Mouse (Mus musculus) right cerebral cortex, postnatal 36 days (tissue): ENCODE measurements around the gene Hamp.

Source experiments
- DNase-seq, 2 experiments: peaks; one replicate each; pipeline ENCODE4 v3.0.0; 2022; ENCODE audit warnings: low spot score in 2 of 2, mixed read lengths in 1 of 2

The Hamp gene

DNA sequence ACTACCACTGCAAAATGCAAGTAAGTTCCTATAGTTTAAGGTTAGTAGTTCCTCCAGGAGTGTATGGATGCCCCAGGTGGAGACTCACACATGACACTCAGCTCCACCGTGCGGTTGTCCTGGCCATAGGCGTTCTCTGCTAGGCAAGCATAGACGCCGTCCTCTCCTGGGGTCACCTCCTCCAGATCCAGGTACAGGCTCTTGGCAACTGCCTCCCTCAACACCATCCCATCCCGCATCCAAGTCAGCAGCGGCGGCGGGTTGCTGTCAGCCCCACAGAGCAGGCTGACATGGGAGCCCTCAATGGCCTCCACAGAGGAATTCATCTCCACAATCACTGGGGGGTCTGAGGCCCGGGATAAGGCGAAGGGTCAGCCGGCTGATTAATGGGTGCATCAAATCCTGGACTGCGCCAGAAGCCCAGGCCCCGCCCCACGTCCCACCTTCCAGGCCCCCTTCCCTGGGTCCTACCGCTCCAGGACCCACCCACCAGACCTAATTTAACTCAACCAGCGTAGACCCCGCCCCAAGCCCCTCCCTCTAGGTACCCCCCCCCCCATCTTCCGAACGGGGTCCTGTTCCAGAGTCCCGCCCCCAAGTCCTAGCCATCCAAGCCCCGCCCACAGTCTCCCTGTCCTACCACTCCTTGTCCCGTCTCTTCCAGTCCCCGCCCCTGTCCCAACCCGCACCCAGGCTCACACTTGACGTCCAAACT, 35.4 kb downstream of the Hamp start:
- DNase-seq = no peak

DNA sequence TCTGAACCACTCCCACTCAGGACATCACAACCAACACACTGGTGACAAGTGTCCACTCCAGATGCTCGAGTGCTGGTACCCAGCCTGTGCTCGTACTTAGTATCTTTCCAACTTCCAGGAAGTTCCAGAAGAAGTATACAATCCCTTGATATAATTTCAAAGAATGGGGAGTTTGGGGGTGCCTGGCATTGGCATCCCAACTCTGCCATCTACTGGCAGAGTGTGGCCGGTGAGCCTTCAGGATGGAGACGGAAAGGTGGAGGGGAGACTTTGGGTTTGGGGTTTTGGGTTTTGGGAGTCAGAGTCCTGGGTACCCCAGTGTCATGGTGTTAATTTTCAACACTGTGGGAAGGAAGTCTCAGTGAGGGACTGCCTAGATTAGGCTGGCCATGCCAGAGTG, 39.8 kb downstream of the Hamp start:
- no peak for DNase-seq

DNA sequence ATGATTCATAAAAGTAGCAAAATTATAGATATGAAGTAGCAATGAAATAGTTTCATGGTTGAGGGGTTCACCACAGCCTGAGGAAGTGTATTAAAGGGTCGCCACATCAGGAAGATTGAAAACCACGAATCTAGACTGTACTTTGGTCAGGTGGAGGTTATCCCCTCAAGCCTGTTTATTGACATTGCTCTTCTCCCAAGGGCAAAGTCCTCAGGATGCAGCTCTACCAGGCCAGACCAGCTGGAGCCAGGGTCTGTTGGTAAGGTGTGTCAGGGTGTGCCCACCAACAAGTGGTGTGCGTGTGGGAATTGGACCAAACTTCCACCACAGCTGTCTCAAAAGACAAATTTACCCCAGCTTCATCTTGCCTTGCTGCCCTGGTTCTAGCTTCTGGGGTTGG, 48.6 kb downstream of the Hamp start:
- no peak for DNase-seq

DNA sequence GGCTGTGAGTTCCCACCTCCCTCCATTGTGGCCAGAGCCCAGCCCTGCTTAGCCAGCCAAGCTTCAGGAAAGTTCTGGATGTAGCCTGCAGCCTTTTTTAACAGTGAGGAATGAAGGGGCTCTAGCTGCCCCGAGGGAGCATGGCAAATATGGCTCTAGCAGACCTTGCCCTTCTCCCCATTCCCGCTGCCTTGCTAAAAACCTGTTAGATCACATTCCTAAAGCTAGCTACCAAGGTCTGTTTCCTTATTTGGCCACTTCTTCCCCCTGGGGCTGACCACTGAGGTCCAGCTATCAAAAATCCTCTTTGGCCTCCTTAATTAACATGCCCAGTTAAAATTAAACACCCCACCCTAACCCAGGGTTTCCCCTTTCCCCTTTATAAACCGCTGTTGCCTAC, 51.3 kb downstream of the Hamp start:
- no peak for DNase-seq
